Mouse (Mus musculus): ENCODE measurements around the gene Prdm1.

DNA sequence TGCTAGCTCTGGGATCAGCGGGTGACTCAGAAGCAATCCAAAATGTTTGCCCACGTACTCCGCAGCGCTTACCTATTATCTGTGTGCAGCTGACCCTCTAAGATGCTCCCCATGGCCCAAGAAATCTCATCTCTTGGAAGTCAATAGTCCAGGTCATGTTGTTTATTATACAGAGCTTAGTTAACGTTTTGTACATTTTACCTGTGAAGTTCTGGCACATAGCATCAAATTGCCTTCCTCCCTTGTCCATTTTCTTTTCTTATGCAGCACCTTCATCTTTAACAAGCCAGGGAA lies 1.7 kb upstream of the Prdm1 start:
- TF ChIP-seq CTCF (IDR thresholded peaks at IDR 0.05; ENCODE audit: low read depth, low read length) (no peak), POLR2A (IDR thresholded peaks at IDR 0.05; ENCODE audit: extremely low read depth, insufficient read depth, low read length) (no peak)

Measured in liver, adult 2 months (tissue).